Mouse (Mus musculus): Measurements from ENCODE around the gene Crisp4.

Gene Crisp4

GRCm38 (mm10) chr1:18145802-18146201 is at the start of gene Crisp4:
TSS of gene Crisp4 (minus strand) at chr1:18145902.
- no peak for DNase-seq (ENCODE audit: low spot score)

GRCm38 (mm10) chr1:18191719-18192118 is 46.0 kb upstream of the Crisp4 start:
- DNase-seq (ENCODE audit: low spot score) = no peak

- no peak for DNase-seq (ENCODE audit: low spot score)
Observed at GRCm38 (mm10) chr1:18190714-18191712, 45.3 kb upstream of the Crisp4 start.

GRCm38 (mm10) chr1:18181167-18181566 is 35.5 kb upstream of the Crisp4 start:
- DNase-seq (ENCODE audit: low spot score) = no peak

- DNase-seq (ENCODE audit: low spot score) = no peak
Observed at GRCm38 (mm10) chr1:18170573-18170972, 24.9 kb upstream of the Crisp4 start.

- no peak for DNase-seq (ENCODE audit: low spot score)
Observed at GRCm38 (mm10) chr1:18168261-18168660, 22.6 kb upstream of the Crisp4 start.

GRCm38 (mm10) chr1:18159082-18159481 is 13.4 kb upstream of the Crisp4 start:
- DNase-seq (ENCODE audit: low spot score) = no peak

- no peak for DNase-seq (ENCODE audit: low spot score)
Observed at GRCm38 (mm10) chr1:18148211-18148610, 2.5 kb upstream of the Crisp4 start.

- no peak for DNase-seq (ENCODE audit: low spot score)
Observed at GRCm38 (mm10) chr1:18131691-18132090, 14.0 kb downstream of the Crisp4 start.

- DNase-seq (ENCODE audit: low spot score) = no peak
Observed at GRCm38 (mm10) chr1:18129983-18130382, 15.7 kb downstream of the Crisp4 start.

- no peak for DNase-seq (ENCODE audit: low spot score)
Observed at GRCm38 (mm10) chr1:18106720-18107355, 38.9 kb downstream of the Crisp4 start.

GRCm38 (mm10) chr1:18105866-18106529 is 39.7 kb downstream of the Crisp4 start:
- no peak for DNase-seq (ENCODE audit: low spot score)

- no peak for DNase-seq (ENCODE audit: low spot score)
Observed at GRCm38 (mm10) chr1:18105029-18105865, 40.5 kb downstream of the Crisp4 start.

Measured in urinary bladder, postnatal 10 days (tissue).